Mouse (Mus musculus): ENCODE results near the gene Diaph3.

GRCm38 (mm10) chr14:86748876-86749275 lies 392.2 kb downstream of the Diaph3 start:
- TF ChIP-seq NRF1 (IDR thresholded peaks at IDR 0.05; ENCODE audit: low read depth, low read length) (no peak), CTCF (conservative IDR thresholded peaks at IDR 0.05 in 1 of 2, IDR thresholded peaks at IDR 0.05 in 1 of 2; ENCODE audit: low read depth in 2 of 2, low read length in 2 of 2) (no peak), GABPA (IDR thresholded peaks at IDR 0.05; ENCODE audit: insufficient replicate concordance, low read depth, low read length) (no peak), USF1 (IDR thresholded peaks at IDR 0.05; ENCODE audit: low read depth, low read length) (no peak), KAT2A (IDR thresholded peaks at IDR 0.05; ENCODE audit: insufficient replicate concordance, low read length) (no peak), TBP (conservative IDR thresholded peaks at IDR 0.05; ENCODE audit: low read depth, low read length) (no peak), ZNF384 (IDR thresholded peaks at IDR 0.05; ENCODE audit: low read depth, low read length) (no peak), MXI1 (IDR thresholded peaks at IDR 0.05; ENCODE audit: low read depth, low read length) (no peak), MYC (IDR thresholded peaks at IDR 0.05; ENCODE audit: low read depth, low read length) (no peak), EP300 (IDR thresholded peaks at IDR 0.05; ENCODE audit: low read length) (no peak), POLR2A (IDR thresholded peaks at IDR 0.05; ENCODE audit: low read depth, low read length) (no peak), POLR2AphosphoS2 (IDR thresholded peaks at IDR 0.05; ENCODE audit: low read depth, low read length) (no peak), HCFC1 (IDR thresholded peaks at IDR 0.05; ENCODE audit: low read depth, low read length) (no peak)
